Mouse (Mus musculus) bone marrow, adult 2 months (tissue): ENCODE measurements at regions not wholly inside any gene's neighbourhood (a gene's known extent, or its start where the extent isn't known, plus 50 kb on each side); places are given as distances from the start of the nearest gene placed in this dataset.

Experiments used
- H3K27ac ChIP-seq: fragments of 200-500 bp; 2 replicates; pipeline ENCODE4 v1.5.1; 2012; ENCODE audit warnings: low read depth, mild to moderate bottlenecking, control low read depth, inconsistent platforms, low read length; ENCODE audit not compliant: control insufficient read depth, poor library complexity, insufficient read depth
- H3K4me1 ChIP-seq: fragments of 200-500 bp; 2 replicates; pipeline ENCODE4 v1.6.1; 2011; ENCODE audit warnings: low read length; ENCODE audit not compliant: control insufficient read depth, insufficient read depth
- H3K4me3 ChIP-seq: fragments of 200-500 bp; replicated peaks from 2 replicates; pipeline ENCODE3; 2011; ENCODE audit warnings: mild to moderate bottlenecking, low read depth, low read length, control low read depth; ENCODE audit not compliant: control insufficient read depth
- CTCF ChIP-seq: fragments of 200-500 bp; IDR thresholded peaks from 2 replicates; pipeline ENCODE4 v1.5.1; 2011; ENCODE audit warnings: low read length, control low read depth; ENCODE audit not compliant: control insufficient read depth, insufficient read depth
- POLR2A ChIP-seq: fragments of 200-500 bp; IDR thresholded peaks from 2 replicates; pipeline ENCODE4 v1.6.1; 2011; ENCODE audit warnings: low read depth, mild to moderate bottlenecking, control low read depth, low read length, borderline replicate concordance; ENCODE audit not compliant: control insufficient read depth
- WGBS: fragments of 180-500 bp; shearing (Covaris S2); methylation state at CpG from one replicate; pipeline ENCODE4 v1.1.7; 2018; 5-methylcytosine and 5-hydroxymethylcytosine counted together

- Histone ChIP-seq H3K4me3 (no peak overlapping the region), H3K27ac (no peak overlapping the region), H3K4me1 (no peaks in the 10 kb centered on the region)
- TF ChIP-seq POLR2A: no peak
- no peak for TF ChIP-seq CTCF
- WGBS: 88% methylated on average over 9 of the region's 9 CpGs
Measured at GRCm38 (mm10) chr12:26126260-26126659, 288.8 kb downstream of the Rnf144a start.

- no peak overlapping the region for H3K4me3 ChIP-seq
- WGBS: 72% methylated on average over 2 of the region's 2 CpGs
- H3K27ac ChIP-seq: no peak overlapping the region
- no peaks in the 10 kb centered on the region for H3K4me1 ChIP-seq
- TF ChIP-seq CTCF (no peak), POLR2A (no peak)
Measured at GRCm38 (mm10) chr12:26124211-26124610, 290.8 kb downstream of the Rnf144a start.

- Histone ChIP-seq H3K4me3 (no peak overlapping the region), H3K4me1 (no peaks in the 10 kb centered on the region), H3K27ac (no peak overlapping the region)
- 53% methylated on average over 9 of the region's 9 CpGs for WGBS
- TF ChIP-seq POLR2A: no peak
- no peak for TF ChIP-seq CTCF
Measured at GRCm38 (mm10) chr12:26115339-26115912, 299.6 kb downstream of the Rnf144a start.

GRCm38 (mm10) chr12:26112166-26113019, 302.7 kb downstream of the Rnf144a start:
- 48% methylated on average over 8 of the region's 8 CpGs for WGBS
- no peak overlapping the region for H3K4me3 ChIP-seq
- 0 out of 2 replicates have a peak overlapping the region, but pooled peaks have one; percentile 13 for H3K27ac ChIP-seq
- no peak for TF ChIP-seq POLR2A
- no peak for TF ChIP-seq CTCF
- no peaks in the 10 kb centered on the region for H3K4me1 ChIP-seq

GRCm38 (mm10) chr12:26109866-26110265, 305.2 kb downstream of the Rnf144a start:
- Histone ChIP-seq H3K27ac (no peak overlapping the region), H3K4me3 (no peak overlapping the region), H3K4me1 (no peaks in the 10 kb centered on the region)
- WGBS: 83% methylated on average over 6 of the region's 6 CpGs
- TF ChIP-seq CTCF: no peak
- no peak for TF ChIP-seq POLR2A

- Histone ChIP-seq H3K4me3 (no peak overlapping the region), H3K27ac (no peak overlapping the region), H3K4me1 (no peaks in the 10 kb centered on the region)
- TF ChIP-seq POLR2A (no peak), CTCF (no peak)
- WGBS: 77% methylated on average over 3 of the region's 3 CpGs
Measured at GRCm38 (mm10) chr12:26104372-26104771, 310.7 kb downstream of the Rnf144a start.

GRCm38 (mm10) chr12:26102384-26102783, 312.7 kb downstream of the Rnf144a start:
- WGBS: 77% methylated on average over 4 of the region's 4 CpGs
- Histone ChIP-seq H3K4me3 (no peak overlapping the region), H3K4me1 (no peaks in the 10 kb centered on the region), H3K27ac (no peak overlapping the region)
- no peak for TF ChIP-seq CTCF
- TF ChIP-seq POLR2A: no peak

GRCm38 (mm10) chr12:26100140-26100539, 314.9 kb downstream of the Rnf144a start:
- no peaks in the 10 kb centered on the region for H3K4me1 ChIP-seq
- H3K4me3 ChIP-seq: no peak overlapping the region
- no peak overlapping the region for H3K27ac ChIP-seq
- WGBS: 82% methylated on average over 2 of the region's 2 CpGs
- TF ChIP-seq CTCF: no peak
- TF ChIP-seq POLR2A: no peak
